In the genomic region with DNA sequence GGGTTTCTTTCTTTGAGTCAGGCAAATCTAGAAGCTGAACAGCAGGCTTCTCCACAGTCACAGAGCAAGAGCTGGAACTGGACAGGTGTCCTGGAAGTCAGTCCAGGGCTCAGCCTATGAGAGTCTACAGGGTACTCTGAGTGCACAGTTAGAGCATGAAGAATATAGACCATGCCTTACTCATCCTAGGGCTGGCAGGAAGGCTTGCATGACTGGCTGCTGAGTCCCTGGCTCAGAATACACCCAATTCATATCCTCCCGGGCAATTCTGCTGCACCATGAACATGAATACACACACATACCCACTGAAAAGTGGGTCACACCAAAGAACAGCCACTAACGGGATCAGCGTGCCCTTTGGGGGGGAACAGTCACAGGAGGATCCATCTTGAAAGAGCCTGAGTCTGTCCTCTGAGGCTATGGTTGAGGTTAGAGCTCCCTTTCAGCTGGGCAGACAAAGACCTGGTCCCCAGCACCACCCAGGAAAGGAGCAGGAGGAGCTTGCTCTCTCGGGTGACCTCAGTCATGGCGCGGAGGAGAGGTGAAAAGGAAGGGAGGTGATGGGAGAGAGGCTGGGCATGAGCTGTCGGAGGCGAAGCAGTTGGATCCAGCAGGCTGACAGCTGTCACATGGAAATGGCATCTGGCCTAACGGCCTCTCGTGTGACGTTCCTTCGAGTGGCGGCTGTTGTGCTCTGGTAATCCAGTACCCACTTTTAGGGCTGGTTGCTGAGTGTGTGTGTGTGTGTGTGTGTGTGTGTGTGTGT, we compare ENCODE assay signal across 9 mouse cellular contexts.
A peak's percentile ranks its signal among the peaks of the same experiment; 100 is the strongest.
DNase-seq lines count a peak whose midpoint lies in the region; ATAC-seq and TF ChIP-seq lines count a peak whose summit lies in the region.
"Had no signal": no experiment of that assay in that cellular context is flagged by ENCODE, and none has a peak within 500 bp of the region (broad histone marks: within the 10 kb centered on the region; RNA-seq: fewer than 3 reads in every experiment).

No protein-coding gene starts in this region.

- no peak overlapping the region for H3K4me3 ChIP-seq in heart, adult 2 months
- H3K4me3 ChIP-seq in heart, embryonic 11.5 days (ENCODE audit: low read depth, low read length) = no peak overlapping the region
- no peak overlapping the region for H3K4me3 ChIP-seq in forebrain, embryonic 16.5 days (replicated peaks; ENCODE audit: low read length)
- no peak overlapping the region for H3K4me3 ChIP-seq in midbrain, embryonic 12.5 days
- H3K4me3 ChIP-seq: megakaryocyte, embryonic 14.5 days had no signal

- POLR2A ChIA-PET in Patski (lab: Charles Lee) = no interaction called here

- intact Hi-C loops in heart, adult 2 months (cut with DNase I) = loop anchor here (2.0 kb wide), 1 partner anchor 36 kb away; no protein-coding TSS in a partner anchor

- TF ChIP-seq POLR2A in heart, adult 2 months (IDR thresholded peaks at IDR 0.05; ENCODE audit: insufficient read depth, low read depth, low read length) = no peak

- H3K27ac ChIP-seq in heart, adult 2 months = peak overlapping the region; percentile 31; the same call in 1 of the 2 replicates
- no peak overlapping the region for H3K27ac ChIP-seq in heart, embryonic 11.5 days (ENCODE audit: low read depth, low read length)
- H3K27ac ChIP-seq in forebrain, embryonic 16.5 days (ENCODE audit: low read length) = peak overlapping the region; percentile 9; the same call in 1 of the 2 replicates
- H3K27ac ChIP-seq in midbrain, embryonic 12.5 days (replicated peaks) = peak overlapping the region; percentile 79

- H3K79me2 ChIP-seq in heart, adult 2 months (replicated peaks; ENCODE audit: control insufficient read depth, insufficient read depth, low read length) = no peaks in the 10 kb centered on the region; the same call in 1 of the 2 replicates

- peaks cover 29% of the 10 kb centered on the region for H3K4me1 ChIP-seq in heart, adult 2 months (ENCODE audit: control insufficient read depth, insufficient read depth, low read length)
- peaks cover 42% of the 10 kb centered on the region for H3K4me1 ChIP-seq in heart, embryonic 11.5 days (ENCODE audit: control insufficient read depth, insufficient read depth, low read length)
- H3K4me1 ChIP-seq in forebrain, embryonic 16.5 days (replicated peaks; ENCODE audit: control insufficient read depth, insufficient read depth, low read length) = peaks cover 34% of the 10 kb centered on the region
- H3K4me1 ChIP-seq in midbrain, embryonic 12.5 days = peaks cover 77% of the 10 kb centered on the region

- CTCF ChIA-PET in Patski (lab: Charles Lee) = no interaction called here

- no peak for ATAC-seq in heart, embryonic 11.5 days (replicated peaks; ENCODE audit: insufficient number of reproducible peaks, low FRiP score, low TSS enrichment)
- ATAC-seq in Patski = peak; percentile 31
- ATAC-seq in forebrain, embryonic 16.5 days = peak; percentile 29; the same call in 1 of the 2 replicates
- ATAC-seq in midbrain, embryonic 12.5 days (ENCODE audit: low FRiP score, low read depth) = 0 out of 2 replicates have a peak, but pooled peaks have one; percentile 17

- H3K4me2 ChIP-seq in heart, embryonic 11.5 days = no peak overlapping the region
- H3K4me2 ChIP-seq in forebrain, embryonic 16.5 days (ENCODE audit: low read length) = no peak overlapping the region
- H3K4me2 ChIP-seq in midbrain, embryonic 12.5 days (replicated peaks) = no peak overlapping the region

- peak in 1 of 2 experiments; percentile 36 for DNase-seq in heart, adult 2 months
- no peak for DNase-seq in Patski (ENCODE audit: low read depth, low spot score)
- DNase-seq in frontal cortex, adult 2 months (ENCODE audit: extremely low spot score in 1 of 2, low spot score in 1 of 2) = no peak
- no peak for DNase-seq in natural killer cell, adult 2 months (ENCODE audit: low spot score in 2 of 2)
- no peak for DNase-seq in urinary bladder, postnatal 4 days (ENCODE audit: low spot score in 2 of 2)

- no peaks in the 10 kb centered on the region for H3K9me3 ChIP-seq in heart, embryonic 11.5 days (replicated peaks; ENCODE audit: control insufficient read depth, low read length)
- H3K9me3 ChIP-seq in forebrain, embryonic 16.5 days (ENCODE audit: control insufficient read depth, low read length) = no peaks in the 10 kb centered on the region
- H3K9me3 ChIP-seq in midbrain, embryonic 12.5 days = no peaks in the 10 kb centered on the region
- H3K9me3 ChIP-seq: megakaryocyte, embryonic 14.5 days had no signal

- H3K27me3 ChIP-seq in heart, adult 2 months (ENCODE audit: control insufficient read depth, insufficient read depth, low read length) = no peaks in the 10 kb centered on the region
- H3K27me3 ChIP-seq in heart, embryonic 11.5 days (ENCODE audit: control insufficient read depth, insufficient read depth, low read length) = no peaks in the 10 kb centered on the region
- no peaks in the 10 kb centered on the region for H3K27me3 ChIP-seq in Patski
- no peaks in the 10 kb centered on the region for H3K27me3 ChIP-seq in forebrain, embryonic 16.5 days (replicated peaks; ENCODE audit: control insufficient read depth, insufficient read depth, low read length)
- H3K27me3 ChIP-seq in midbrain, embryonic 12.5 days = no peaks in the 10 kb centered on the region
- H3K27me3 ChIP-seq: megakaryocyte, embryonic 14.5 days had no signal

- no peak for TF ChIP-seq CTCF in heart, adult 2 months (IDR thresholded peaks at IDR 0.05)
- no peak for TF ChIP-seq CTCF in Patski (IDR thresholded peaks at IDR 0.05)

- in situ Hi-C loops in Patski (cut with MboI; ENCODE audit: low pct_unique_long_range_greater_than_20kb) = no loop called here

- 48% methylated on average over 13 of the region's 13 CpGs for WGBS in heart, adult 2 months
- 66% methylated on average over 13 of the region's 13 CpGs for WGBS in heart, embryonic 11.5 days (ENCODE audit: insufficient replicate concordance)
- WGBS in forebrain, embryonic 16.5 days = 31% methylated on average over 13 of the region's 13 CpGs
- WGBS in midbrain, embryonic 12.5 days = 66% methylated on average over 13 of the region's 13 CpGs

- H3K36me3 ChIP-seq in heart, adult 2 months (ENCODE audit: control insufficient read depth, insufficient read depth, low read length) = peaks cover 5% of the 10 kb centered on the region
- no peaks in the 10 kb centered on the region for H3K36me3 ChIP-seq in heart, embryonic 11.5 days (ENCODE audit: control insufficient read depth, insufficient read depth, low read length)
- H3K36me3 ChIP-seq in forebrain, embryonic 16.5 days (ENCODE audit: control insufficient read depth, insufficient read depth) = no peaks in the 10 kb centered on the region
- H3K36me3 ChIP-seq in midbrain, embryonic 12.5 days = no peaks in the 10 kb centered on the region

- H3K9ac ChIP-seq in heart, adult 2 months (ENCODE audit: low read depth, low read length) = no peak overlapping the region
- H3K9ac ChIP-seq in heart, embryonic 11.5 days (ENCODE audit: low read depth, low read length) = no peak overlapping the region
- H3K9ac ChIP-seq in forebrain, embryonic 16.5 days (replicated peaks; ENCODE audit: low read depth, low read length) = no peak overlapping the region
- peak overlapping the region; percentile 46; the same call in 1 of the 2 replicates for H3K9ac ChIP-seq in midbrain, embryonic 12.5 days (replicated peaks)

- 0 out of 2 replicates have a peak, but pooled peaks have one; percentile 29 for TF ChIP-seq EP300 in heart, adult 2 months (IDR thresholded peaks at IDR 0.05; ENCODE audit: insufficient read depth, low read depth, low read length)
